Mouse (Mus musculus) stomach, embryonic 16.5 days (tissue): ENCODE measurements around the gene Abca3. TPM values are rescaled to one million over a fixed set of nuclear protein-coding genes. Genes with fewer than 3 reads are reported as not detected.
"Not testable (repeated sequence)": the region's sequence is repeated elsewhere in the genome, so short reads cannot be mapped to it uniquely, and the experiment has no call there.

Experiments used
- ATAC-seq: fragments of 200-750 bp; cut with Nextera tagmentation; 2 replicates; pipeline ENCODE4 v1.8.0; 2017; ENCODE audit warnings: moderate number of reproducible peaks, moderate TSS enrichment; ENCODE audit not compliant: insufficient read depth, low FRiP score
- H3K27ac ChIP-seq: fragments of 300-500 bp; sonication (generic); 2 replicates; pipeline ENCODE4 v1.5.1; 2014; ENCODE audit warnings: low read length
- H3K27me3 ChIP-seq: fragments of 300-500 bp; sonication (generic); 2 replicates; pipeline ENCODE4 v1.6.1; 2014; ENCODE audit warnings: low read length, control low read depth, mixed read lengths; ENCODE audit not compliant: control insufficient read depth, insufficient read depth
- H3K36me3 ChIP-seq: fragments of 300-500 bp; sonication (generic); 2 replicates; pipeline ENCODE4 v1.6.1; 2014; ENCODE audit warnings: low read length; ENCODE audit not compliant: control insufficient read depth, insufficient read depth
- H3K4me1 ChIP-seq: fragments of 300-500 bp; sonication (generic); 2 replicates; pipeline ENCODE4 v1.6.1; 2014; ENCODE audit warnings: low read length, control low read depth, mixed read lengths; ENCODE audit not compliant: control insufficient read depth, insufficient read depth
- H3K4me2 ChIP-seq: fragments of 300-500 bp; sonication (generic); 2 replicates; pipeline ENCODE4 v1.6.1; 2014; ENCODE audit warnings: low read depth, low read length, mixed read lengths
- H3K4me3 ChIP-seq: fragments of 300-500 bp; sonication (generic); replicated peaks from 2 replicates; pipeline ENCODE4 v1.5.1; 2014; ENCODE audit warnings: mild to moderate bottlenecking, low read length
- H3K9ac ChIP-seq: fragments of 300-500 bp; sonication (generic); 2 replicates; pipeline ENCODE4 v1.6.1; 2014; ENCODE audit warnings: low read length
- H3K9me3 ChIP-seq: fragments of 300-500 bp; sonication (generic); replicated peaks from 2 replicates; pipeline ENCODE4 v1.6.1; 2016; ENCODE audit warnings: low read length, control low read depth; ENCODE audit not compliant: control insufficient read depth
- WGBS: fragments of 180-500 bp; shearing (Covaris S2); extraction: QIAGEN DNeasy Blood & Tissue Kit; methylation state at CpG from one replicate; pipeline ENCODE4 v1.1.7; 2014; 5-methylcytosine and 5-hydroxymethylcytosine counted together
- microRNA-seq: library from miRNA; unstranded; fragments of <30 nt; microRNA quantifications from one replicate; pipeline ENCODE4, GENCODE M21; 2016
- polyA plus RNA-seq: library from polyadenylated mRNA; unstranded; fragments of >200 nt; fragmentation: Nextera tagmentation; extraction: Ambion mirVana; gene quantifications from 2 replicates; pipeline ENCODE4 v1.2.1, GENCODE M21; 2015

Abca3 gene
- polyA plus RNA-seq, 1 experiment from 2014 or later: 12.2 TPM

- 49% methylated on average over 10 of the region's 10 CpGs for WGBS
- peak overlapping the region; percentile 46 for H3K27ac ChIP-seq
- H3K4me3 ChIP-seq: peak overlapping the region; percentile 90
- not testable (repeated sequence) for H3K36me3 ChIP-seq, H3K27me3 ChIP-seq, H3K9me3 ChIP-seq, H3K9ac ChIP-seq
- peak overlapping the region; percentile 47 for H3K4me2 ChIP-seq
- peak; percentile 4; the same call in 1 of the 2 replicates for ATAC-seq
- peaks cover 13% of the 10 kb centered on the region for H3K4me1 ChIP-seq
Observed at GRCm38 (mm10) chr17:24455523-24456206, 103.9 kb downstream of the Abca3 start.

Small RNA genes lying within 50 kb of the gene (microRNA-seq; reads per million reads assigned to microRNA genes)
- gene Gm24427: not detected

Other genes starting within 250 kb of the Abca3 start
- 36.6 and 38.6 TPM in 2 replicates for gene Pdpk1, start 201.0 kb upstream of the Abca3 start, polyA plus RNA-seq
- gene Amdhd2, start 188.2 kb upstream of the Abca3 start, polyA plus RNA-seq: 26.1 and 27.0 TPM in 2 replicates
- gene Atp6v0c, start 182.2 kb upstream of the Abca3 start, polyA plus RNA-seq: 504 and 564 TPM in 2 replicates
- gene Tbc1d24, start 146.4 kb upstream of the Abca3 start, polyA plus RNA-seq: 3.6 and 5.4 TPM in 2 replicates
- gene Ntn3, start 142.4 kb upstream of the Abca3 start, polyA plus RNA-seq: 4.0 and 5.4 TPM in 2 replicates
- 7.6 and 9.7 TPM in 2 replicates for gene Tedc2, start 131.1 kb upstream of the Abca3 start, polyA plus RNA-seq
- gene Ccnf, start 100.5 kb upstream of the Abca3 start, polyA plus RNA-seq: 50.2 and 51.8 TPM in 2 replicates
- gene Abca17, start 882 bp upstream of the Abca3 start, polyA plus RNA-seq: not detected in 2 replicates
- gene Rnps1, start 62.6 kb downstream of the Abca3 start, polyA plus RNA-seq: 216 and 217 TPM in 2 replicates
- gene Eci1, start 74.7 kb downstream of the Abca3 start, polyA plus RNA-seq: 153 and 166 TPM in 2 replicates
- 9.2 and 19.9 TPM in 2 replicates for gene Dnase1l2, start 91.2 kb downstream of the Abca3 start, polyA plus RNA-seq
- 29.4 and 35.0 TPM in 2 replicates for gene E4f1, start 118.4 kb downstream of the Abca3 start, polyA plus RNA-seq
- 49.6 and 54.5 TPM in 2 replicates for gene Pgp, start 118.4 kb downstream of the Abca3 start, polyA plus RNA-seq
- 0.36 and 0.46 TPM in 2 replicates for gene Bricd5, start 121.9 kb downstream of the Abca3 start, polyA plus RNA-seq
- gene Mlst8, start 127.1 kb downstream of the Abca3 start, polyA plus RNA-seq: 29.0 and 33.6 TPM in 2 replicates
- gene Caskin1, start 136.7 kb downstream of the Abca3 start, polyA plus RNA-seq: 1.5 and 2.3 TPM in 2 replicates
- gene Traf7, start 176.0 kb downstream of the Abca3 start, polyA plus RNA-seq: 80.6 and 104 TPM in 2 replicates
- gene Rab26, start 182.3 kb downstream of the Abca3 start, polyA plus RNA-seq: 7.9 and 9.4 TPM in 2 replicates
- 21.7 and 22.2 TPM in 2 replicates for gene Pkd1, start 197.9 kb downstream of the Abca3 start, polyA plus RNA-seq